Mouse (Mus musculus) liver, adult 2 months (tissue): ENCODE results near the gene Gtse1.

Source experiments
- CTCF ChIP-seq: fragments of 200-500 bp; IDR thresholded peaks from 2 replicates; pipeline ENCODE4 v1.5.1; 2011; ENCODE audit warnings: low read depth, low read length, control low read depth
- POLR2A ChIP-seq: fragments of 200-500 bp; IDR thresholded peaks from 2 replicates; pipeline ENCODE4 v1.6.1; 2011; ENCODE audit warnings: low read length, control low read depth; ENCODE audit not compliant: insufficient read depth; ENCODE audit errors: extremely low read depth

- TF ChIP-seq CTCF (no peak), POLR2A (no peak)
Observed at GRCm38 (mm10) chr15:85921855-85922254, 62.3 kb downstream of the Gtse1 start.
